Mouse (Mus musculus) adrenal gland, postnatal 25 days (tissue): ENCODE measurements around the gene 1300017J02Rik. TPM values are rescaled to one million over a fixed set of nuclear protein-coding genes. Genes with fewer than 3 reads are reported as not detected.

Experiments
- DNase-seq: peaks from one replicate; pipeline ENCODE4 v3.0.0; 2021; ENCODE audit warnings: mixed read lengths
- total RNA-seq: library from RNA; stranded (reverse); gene quantifications from 2 replicates; pipeline ENCODE4 v1.2.3, GENCODE M21; 2021

The 1300017J02Rik gene
- total RNA-seq, 1 experiment from 2014 or later = 0.82 TPM

DNA sequence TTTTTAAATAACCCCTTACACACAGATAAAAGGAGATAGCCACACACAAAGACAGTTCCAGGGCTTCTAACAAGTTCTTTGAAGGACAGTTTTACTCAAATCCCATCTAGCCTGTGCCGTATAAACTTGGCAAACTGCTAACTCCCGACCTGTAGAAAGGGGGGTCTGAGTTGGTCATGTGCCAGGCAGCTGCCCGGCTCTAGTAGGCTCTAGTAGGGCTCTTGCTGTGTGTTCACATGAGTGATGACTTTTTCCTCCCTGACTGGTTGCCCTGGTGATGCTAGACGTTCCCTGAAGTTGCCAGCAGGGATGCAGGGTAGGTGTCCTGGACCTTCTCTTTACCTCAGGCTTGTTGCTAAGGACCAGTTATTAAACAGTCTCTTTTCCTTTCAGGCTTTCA is 33.8 kb downstream of the 1300017J02Rik start:
- DNase-seq = no peak

DNA sequence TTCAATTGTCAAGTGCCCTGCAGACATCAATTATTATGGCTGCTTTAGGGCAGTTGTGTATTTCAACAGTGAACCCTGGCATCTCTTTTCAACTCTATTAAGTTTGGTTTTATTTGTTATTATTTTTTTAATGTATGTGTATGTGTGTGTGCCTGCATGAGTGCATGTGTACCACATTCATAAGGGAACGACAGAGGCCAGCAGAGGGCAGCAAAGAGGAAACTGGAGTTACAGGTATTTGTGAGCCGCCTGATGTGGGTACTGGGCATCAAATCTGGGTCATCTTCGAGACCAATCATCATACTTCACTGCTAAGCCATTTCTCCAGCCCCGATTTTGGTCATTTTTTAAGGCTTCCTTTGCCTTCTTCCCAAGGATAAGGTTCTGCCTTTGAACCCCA is 39.1 kb downstream of the 1300017J02Rik start:
- no peak for DNase-seq

DNA sequence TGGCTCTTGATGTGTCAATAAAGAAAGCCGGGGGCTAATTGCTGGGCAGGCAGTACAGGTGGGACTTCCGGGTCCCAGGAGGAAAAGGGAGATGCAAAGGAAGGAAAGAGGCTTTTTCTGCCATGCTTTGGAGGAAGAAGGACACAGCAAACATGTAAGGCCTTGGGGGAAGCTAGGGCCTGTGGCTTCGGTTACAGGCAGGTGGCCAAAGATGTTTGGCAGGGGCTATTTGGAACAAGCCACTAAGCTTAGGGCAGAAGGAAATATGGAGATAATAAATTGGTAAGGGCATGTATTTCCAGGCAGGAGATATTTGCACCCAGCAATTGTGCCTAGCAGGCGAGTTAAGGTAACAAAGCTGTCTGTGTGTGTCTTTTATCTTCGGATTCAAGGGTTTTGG is 52.0 kb downstream of the 1300017J02Rik start:
- DNase-seq = peak; percentile 24

DNA sequence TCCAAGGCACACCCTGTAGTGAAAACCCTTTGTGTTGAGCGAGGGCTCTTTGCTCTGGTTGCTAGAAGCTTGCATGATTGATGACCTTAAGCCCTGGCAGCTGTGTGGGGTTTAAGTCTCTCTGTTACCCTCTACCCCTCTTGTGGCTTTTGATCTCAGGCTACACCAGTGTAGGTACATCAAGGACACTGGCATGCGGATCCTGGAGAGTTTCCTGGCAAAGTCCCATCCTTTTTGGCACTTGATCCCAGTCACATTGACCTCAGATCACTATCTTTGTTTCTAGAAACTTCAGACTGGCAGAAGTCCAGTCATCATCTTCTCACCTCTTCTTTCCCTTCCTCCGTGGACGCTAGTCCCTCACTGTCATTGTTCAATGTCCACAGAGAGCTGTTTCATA is 56.3 kb downstream of the 1300017J02Rik start:
- DNase-seq = no peak

DNA sequence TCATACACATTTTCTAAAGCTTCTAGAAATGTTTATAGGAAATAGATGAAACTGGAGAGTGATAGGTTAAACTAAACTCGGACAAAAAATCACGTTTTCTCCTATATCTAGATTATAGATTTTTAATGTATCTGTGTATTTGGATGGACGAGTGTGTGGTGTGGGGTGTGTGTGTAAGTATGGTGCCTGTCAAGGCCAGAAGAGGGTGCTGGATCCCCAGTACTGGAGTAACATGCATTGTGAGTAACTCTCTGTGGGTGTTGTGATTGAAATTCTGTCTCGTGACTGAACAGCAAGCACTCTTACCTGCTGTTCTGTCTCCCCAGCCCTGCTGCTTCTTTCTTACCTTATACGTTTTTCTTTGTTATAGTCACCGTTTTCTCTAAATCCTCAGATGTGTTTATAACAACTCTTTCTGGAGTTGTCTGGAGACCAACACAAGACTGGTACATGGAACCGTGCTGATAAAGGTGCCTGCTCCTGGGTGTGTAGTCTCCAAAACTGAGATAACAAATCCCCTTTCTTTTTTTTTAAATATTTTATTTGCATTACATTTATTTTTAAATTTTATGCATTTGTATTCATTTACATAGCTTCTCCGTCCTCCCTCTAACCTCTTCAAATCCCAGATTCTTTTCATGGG is 58.2 kb downstream of the 1300017J02Rik start:
- no peak for DNase-seq

DNA sequence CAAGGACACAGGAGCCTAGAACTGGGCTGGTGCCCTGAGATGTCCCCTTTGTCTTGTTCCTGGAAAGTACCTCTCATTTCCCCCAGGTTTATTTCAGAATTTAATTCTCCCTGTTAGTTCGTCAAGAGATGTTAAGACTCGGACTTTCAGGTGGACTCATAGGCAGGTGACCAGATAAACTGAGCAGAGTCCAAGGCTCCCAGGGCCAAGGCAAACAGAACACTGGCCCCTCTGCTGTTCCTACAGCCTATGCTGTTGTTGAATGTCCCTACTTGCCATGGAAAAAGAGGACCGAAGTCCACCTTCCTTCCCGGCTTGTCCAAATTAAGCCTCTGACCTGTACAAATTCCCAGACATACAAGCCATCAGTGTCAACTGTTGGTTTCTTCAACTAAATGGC is 61.2 kb downstream of the 1300017J02Rik start:
- no peak for DNase-seq

DNA sequence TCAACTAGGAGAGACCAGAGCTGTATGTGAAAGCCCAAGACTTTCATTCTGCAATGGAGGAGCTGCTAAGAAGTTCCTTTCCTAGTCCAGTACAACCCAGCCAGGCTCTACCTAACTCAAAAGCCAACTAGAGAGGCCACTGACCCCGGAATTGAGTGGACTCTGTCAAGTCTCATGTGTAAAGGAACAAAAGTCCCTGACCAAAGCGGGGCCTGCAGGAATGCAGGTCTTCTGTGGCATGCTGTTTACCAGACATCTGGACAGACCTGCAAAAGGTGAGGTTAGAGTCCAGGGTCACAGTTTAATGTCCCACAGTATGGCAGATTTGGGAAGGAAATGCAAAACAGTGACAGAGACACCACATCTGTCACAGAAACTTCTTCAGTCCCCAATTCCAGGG is 63.7 kb downstream of the 1300017J02Rik start:
- no peak for DNase-seq

DNA sequence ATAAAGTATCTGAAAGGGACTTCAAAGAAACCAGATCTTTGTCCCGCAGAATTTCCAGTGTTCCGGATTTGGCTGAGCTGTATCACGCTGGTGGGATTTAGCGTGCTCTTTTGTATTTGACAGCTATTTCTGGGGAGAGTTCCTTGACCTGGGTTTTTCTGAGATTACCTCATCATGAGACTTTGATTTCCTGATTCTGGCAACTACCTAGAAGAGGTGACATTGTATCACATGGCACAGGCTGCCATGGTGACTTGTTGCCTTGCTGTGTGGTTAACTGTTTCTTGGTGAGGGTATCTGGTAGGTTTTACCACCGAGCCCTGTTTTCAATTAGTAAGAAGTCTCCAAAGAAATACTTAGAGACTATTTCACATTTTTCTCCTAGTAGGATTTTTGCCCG is 65.4 kb downstream of the 1300017J02Rik start:
- no peak for DNase-seq

DNA sequence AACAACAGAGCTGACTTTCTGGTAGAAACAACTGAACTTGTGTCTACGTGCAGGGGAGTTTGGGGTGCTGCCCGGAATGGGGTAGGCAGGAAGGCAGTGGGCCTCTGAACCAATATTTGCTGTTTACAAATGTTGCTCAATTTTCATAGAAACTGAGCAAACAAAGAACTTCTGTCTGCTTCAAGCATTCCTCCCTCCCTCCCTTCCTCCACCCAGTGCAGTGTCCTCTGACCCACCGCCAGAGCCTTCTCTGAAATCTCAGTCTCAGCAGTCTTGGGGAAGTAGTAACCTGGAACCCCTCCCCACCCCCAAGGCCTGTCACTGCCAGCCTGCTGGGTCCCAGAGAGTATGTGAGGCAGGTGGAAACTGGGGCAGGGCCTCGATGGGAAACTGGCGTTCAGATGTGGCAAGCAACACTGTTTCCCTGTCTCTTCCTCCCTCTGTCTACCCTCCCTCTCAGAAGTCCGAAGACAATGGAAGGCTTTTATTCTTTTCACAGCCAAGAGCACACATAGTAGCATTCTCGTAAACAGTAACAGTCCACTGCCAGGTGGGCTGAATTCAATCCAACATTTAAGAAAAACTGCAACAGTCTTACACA is 70.2 kb downstream of the 1300017J02Rik start:
- no peak for DNase-seq

DNA sequence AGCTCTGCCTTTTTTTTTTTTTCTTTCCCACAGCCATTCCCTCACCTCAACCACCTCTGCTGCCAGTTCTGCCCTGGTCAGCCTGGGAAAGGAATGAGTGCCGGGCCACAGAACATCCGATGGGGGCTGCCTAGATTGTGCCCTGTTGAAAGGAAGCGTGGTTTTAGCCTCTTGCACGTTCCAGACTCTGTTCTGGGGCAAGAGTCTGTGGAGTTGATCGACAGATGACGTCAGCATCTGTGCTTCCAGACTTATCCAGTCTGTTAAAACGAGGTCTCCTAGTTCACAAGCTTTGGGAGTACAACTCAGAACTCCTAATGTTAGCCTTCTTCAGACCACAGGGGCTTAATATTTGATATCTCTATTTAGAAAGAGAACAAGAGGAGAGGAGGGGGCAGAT is 70.8 kb downstream of the 1300017J02Rik start:
- no peak for DNase-seq

DNA sequence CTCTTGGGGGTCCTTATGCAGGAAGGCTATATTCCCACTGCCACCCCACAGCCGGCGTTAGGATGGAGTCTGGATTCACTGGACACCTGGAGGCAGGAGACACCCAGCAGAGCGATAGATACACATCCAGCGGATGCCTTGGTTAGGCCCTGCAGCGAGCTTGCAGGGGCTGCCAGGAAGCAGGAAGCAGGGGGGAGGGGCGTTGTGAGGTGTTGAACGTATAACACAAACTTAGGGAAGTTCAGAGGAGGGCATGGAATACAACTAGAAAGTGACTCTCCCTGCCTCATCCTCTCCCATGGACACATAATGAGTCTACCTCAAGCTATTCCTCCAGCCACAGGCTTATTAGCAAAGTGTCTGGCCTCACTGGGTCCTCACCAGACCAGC is 71.9 kb downstream of the 1300017J02Rik start:
- no peak for DNase-seq

DNA sequence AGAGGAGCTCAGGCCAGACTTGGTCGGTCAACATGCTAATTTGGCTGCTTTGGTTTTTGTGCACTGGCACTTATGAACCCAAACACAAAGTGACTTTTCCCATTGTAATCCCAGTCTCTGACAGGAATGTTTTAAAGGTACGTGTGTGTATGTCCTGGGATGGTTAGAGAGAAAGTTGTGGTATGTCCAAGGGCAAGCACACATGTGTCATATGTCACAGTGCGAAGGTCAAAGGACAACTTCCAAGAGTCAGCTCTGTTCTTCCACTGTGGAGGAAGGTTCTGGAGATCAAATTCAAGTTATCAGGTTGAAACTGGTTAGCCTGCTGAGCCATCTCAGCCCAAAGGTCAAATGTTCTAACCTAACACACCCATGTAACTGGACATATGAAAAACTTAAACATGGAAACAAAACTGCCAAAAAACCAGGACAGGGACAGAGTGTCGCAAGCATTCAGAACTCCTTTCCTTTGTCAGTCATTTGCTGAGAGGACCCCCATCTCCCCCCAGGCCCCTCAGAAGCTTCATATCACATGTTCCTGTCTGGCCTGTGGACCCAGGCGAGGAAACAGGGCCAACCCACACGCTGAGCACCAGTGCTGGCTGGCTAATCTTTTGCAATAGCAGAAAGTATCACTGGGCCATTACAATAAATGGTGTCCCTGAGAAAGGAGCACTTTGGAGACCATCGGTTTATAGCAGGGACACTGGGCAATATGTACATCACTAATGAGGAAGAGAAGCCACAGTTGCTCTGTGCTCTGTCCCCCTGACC is 72.5 kb downstream of the 1300017J02Rik start:
- no peak for DNase-seq

DNA sequence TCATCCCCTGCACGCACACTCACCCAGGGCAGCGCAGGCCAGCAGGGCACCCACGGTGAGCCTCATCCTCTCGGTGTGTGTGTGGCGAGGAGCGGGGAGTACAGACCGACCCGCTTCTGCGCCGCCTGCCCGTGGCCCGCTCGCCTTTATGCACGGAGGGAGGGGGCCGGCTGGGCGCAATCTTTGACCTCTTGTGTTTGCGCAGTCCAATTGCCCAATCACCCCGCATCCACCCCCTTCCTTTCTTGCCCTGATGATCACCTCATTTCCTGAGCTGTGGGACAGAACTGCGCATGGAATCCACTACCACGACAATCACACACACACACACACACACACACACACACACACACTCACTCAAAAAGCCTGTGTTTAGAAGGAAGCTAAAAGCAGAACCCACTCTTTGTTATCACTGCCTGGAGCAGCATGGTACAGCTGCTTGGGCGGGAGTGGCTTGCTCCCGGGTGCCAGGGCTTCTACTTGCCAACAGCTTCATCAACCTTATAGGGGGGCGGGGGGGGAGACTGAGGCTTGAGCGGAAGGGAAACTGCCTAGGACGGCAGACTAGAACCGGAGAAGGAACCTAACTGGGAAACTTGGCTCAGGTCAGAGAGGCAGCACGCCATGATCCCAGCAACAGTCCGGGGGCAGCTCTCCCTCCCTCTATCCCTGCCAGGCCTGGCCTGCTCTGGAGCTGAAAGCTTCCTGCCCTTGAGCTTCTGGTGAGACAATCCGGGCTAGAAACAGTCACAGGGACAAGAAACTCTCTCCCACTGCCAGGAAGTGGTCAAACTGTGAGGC is 74.5 kb downstream of the 1300017J02Rik start, which contains the start of the genes Gm20425 and Trf:
Gene Gm20425 (minus strand): TSS at position 157 of the 801 bp plus-strand sequence.
Gene Trf (minus strand): TSS at position 294 of the 801 bp plus-strand sequence.
- peak; percentile 33 for DNase-seq

DNA sequence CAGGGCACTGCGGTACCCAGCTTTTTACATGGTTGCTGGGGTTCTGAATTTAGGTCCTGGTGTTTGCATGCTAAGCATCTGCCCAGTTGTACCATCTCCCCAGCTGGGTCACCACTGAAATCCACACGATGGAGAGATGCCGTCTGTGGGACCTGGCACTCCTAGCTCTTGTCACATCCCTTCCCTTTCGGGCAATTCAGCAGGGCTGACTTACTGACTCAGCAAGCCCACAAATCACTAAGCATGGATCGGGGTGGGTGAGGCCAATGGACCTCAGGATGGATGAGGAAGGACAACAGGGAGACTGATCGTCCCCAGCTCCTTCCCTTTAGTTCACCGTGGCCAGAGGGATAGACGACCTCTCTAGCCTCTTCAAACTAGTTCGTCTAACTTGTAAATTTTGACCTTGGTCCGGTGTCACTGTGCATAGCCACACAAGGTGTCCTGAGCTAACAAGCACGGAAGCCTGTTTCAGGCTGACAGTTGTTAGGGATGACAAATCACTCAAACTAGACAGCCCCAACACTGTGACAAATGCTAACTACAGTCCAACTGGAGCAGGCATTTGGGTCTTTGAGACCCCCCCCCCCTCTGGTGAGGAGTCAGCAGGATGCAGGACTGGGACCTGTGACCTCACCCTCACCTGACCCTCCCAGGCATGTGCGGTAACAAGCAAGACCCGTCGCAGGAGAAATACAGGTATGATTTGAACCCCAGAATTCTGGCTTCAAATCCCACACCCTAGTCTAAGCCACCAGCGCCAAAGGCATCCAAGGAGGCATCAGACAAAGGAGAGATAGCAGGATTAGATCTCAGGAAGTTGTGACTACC is 75.6 kb downstream of the 1300017J02Rik start:
- DNase-seq = no peak

DNA sequence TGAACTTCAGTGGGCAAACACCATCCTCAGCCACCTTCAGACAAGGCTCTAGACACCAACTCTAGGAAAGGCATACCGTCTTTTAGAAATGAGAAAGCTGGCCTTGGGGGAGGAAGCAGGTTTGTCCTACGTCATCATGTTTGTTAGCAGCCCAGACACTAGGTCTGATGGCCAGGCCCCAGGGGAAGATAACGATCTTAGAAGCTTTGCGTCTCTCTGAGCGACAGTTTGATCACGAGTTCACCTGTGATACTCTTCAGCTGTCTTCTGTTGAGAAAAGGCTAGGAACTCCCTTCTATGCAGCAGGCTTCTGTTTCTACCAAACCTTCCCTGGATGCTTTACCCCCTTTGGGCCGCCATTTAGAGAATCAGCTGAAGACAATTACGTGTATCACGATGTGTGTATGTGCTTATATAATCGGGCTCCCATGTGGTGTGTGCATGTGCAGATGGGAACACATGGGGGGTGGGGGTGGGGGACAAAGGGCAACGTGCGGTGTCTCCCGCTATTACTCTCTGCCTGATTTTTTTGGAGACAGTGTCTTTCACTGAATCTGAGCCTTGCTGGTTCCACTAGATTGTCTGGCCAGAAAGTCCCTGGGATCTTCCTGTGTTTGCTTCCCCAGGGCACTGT is 76.4 kb downstream of the 1300017J02Rik start:
- no peak for DNase-seq

DNA sequence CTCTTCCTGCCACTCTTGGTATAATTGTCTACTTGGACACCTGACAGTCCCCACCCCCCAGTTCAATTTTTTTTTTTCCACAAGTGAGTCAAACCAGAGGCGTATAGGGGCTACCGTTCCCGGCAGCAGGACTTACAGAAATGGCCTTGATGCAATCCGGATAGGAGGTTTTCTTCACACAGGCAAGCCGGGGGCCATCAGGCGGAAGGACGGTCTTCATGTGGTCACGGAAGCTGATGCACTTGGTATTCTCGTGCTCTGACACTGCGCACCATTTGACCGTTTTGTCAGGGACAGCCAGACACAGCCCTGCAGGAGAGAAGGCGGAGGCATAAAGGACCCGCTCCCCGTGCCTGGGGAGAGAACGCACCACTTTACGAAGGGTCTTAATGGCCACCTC is 77.1 kb downstream of the 1300017J02Rik start:
- no peak for DNase-seq

DNA sequence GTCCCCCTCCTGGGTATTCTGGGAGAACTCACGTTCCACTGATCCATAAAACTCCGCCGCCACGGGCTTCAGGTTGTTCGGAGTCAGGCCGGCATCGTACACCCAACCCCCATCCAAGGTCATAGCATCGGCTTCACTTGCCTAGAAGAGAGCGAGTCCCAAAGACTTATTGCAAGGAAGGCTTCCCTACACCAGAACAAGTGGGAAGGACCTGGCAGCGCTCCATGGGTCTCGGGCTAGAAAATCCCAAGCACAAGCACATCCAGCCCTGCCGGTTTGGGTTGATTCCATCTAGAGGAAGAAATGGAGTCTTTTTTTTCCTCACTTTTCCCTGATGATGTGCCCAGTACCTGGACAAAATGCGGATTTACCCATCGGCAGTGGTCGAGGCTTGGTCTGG is 78.1 kb downstream of the 1300017J02Rik start:
- peak; percentile 37 for DNase-seq

DNA sequence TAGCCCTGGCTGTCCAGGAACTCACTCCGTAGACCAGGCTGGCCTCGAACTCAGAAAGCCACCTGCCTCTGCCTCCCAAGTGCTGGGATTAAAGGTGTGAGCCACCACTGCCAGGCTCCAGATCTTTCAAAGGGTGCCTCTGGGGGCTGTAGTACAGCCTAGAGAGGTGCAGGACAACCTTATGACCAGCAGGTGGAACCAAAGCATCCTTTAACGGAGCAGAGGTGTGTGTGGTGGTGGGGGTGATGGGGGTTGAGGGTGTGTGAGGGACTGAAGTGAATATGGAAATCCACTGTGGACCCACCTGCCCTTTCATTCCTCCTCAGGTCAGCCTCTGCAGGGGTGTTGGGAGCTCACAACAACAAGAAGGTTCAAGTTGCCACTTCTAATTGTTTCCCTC is 79.4 kb downstream of the 1300017J02Rik start:
- DNase-seq = no peak

DNA sequence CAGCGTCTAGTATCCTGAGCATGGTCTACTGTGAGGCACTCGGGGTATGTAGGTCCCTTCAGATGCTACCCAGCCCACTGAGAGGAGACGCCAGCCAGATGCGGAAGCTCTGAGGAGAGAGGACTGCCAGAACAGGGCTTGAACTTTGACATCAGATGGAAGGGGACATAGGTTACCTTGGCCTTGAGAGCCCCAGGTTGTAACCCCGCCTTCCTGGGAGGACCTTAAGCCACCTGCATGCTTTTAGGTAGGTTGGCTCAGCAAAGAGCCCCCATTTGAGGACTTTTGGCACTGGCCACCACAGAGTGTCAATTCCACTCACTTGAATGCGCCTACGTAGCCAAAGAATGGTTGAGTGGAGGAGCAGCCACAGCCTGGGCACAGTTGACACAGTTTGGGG is 80.2 kb downstream of the 1300017J02Rik start:
- DNase-seq = no peak

DNA sequence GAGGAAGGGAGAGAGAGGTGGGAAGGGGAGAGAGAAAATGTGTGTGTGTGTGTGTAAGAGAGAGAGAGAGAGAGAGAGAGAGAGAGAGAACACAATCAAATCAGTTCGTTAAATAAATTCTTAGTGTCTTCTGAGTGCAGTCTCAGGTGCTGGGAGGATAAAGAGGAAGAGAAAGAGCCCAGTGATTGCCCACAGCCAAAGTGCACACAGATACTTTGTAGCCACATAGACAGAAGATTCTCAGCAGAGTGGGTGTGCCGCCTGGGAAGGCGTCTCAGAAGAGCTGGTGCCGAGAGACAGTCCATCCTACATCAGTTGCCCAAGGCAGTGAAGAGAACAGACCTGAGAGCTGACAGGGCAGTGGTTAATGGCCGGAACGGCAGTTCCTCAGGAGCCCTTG is 90.6 kb downstream of the 1300017J02Rik start:
- DNase-seq = no peak

DNA sequence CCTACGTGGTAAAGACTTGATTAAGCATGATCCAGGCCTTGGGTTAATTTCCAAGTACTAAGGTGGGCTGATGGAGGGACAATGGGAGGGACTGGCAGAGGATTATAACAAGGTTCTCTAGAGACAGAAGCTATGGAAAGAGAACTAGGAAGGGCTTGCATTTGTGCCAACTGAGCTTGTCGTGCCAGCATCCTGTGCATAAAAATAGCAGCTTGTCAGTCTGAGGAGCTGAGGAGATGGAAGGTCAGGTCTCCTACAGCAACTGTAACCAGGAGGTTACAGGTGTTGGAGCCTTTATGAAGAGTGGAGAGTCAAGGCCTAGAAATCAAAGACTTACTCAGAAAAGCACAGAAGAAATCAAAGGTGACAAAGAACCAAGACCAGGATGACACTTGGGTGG is 91.3 kb downstream of the 1300017J02Rik start:
- no peak for DNase-seq
